Mouse (Mus musculus): Measurements from ENCODE around the gene Slc5a3.

Slc5a3 gene

DNA sequence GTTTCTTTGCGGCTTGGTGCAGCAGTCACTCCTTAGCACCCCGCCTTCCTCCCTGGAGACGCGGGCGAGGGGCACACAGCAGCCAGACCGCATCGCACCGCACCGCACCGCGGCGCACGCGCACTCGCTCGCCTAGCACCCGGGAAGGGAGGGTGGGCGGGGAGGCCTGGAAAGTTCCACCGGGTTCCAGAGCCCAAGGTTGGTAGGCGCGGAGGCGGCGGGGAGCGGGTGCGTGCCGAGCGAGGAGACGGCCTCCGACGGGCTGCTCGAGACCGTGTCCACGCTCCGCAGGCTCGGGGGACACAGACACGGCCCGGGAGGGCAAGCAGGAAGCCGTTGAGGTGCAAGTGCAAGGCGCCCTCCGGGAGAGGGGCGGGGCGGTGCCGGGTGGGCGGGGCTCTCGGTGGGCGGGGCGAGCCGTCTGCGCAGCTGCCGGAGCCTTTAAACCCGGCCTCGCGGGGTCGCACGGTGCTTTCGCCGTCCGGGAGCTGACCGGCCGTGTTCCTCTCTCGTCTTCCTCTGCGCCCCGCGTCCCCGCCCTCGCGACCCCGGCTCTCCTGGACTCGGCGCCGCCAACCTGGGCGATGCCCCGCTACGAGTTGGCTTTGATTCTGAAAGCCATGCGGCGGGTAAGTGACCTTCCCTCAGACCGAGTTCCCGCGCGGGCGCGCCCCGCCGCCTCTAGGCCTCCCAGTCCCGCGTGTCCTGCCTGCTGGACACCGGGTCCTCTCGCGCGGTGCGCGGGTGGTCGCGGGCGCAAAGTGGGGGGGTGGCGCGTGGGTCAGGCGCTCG lies at the start of gene Slc5a3, which contains the start of the genes Mrps6 and Gm49711:
Slc5a3 (plus strand) TSS at position 471 of the 792 bp plus-strand sequence.
Mrps6 (plus strand) TSS at position 419 of the 792 bp plus-strand sequence.
Gm49711 (plus strand) TSS at position 465 of the 792 bp plus-strand sequence.
- peak; percentile 91 for DNase-seq (ENCODE audit: low read depth, low spot score)

DNA sequence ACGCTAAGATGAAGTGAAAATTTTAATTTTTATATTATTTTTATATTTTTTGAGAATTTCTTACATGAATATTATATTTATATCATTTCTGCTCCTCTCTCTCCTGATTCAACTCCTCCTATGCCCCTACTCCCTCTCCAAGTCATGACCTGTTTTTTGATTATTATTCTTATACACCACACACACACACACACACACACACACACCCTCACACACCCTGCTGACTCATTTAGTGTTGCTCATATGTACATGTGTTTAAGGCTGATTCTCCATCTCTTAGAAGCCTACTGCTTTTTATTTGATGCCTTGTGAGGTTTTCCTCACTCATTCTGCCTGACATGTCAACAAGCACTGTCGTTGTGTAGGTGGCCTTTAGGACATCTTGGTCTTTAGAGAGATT lies 48.5 kb upstream of the Slc5a3 start:
- no peak for DNase-seq (ENCODE audit: low read depth, low spot score)

DNA sequence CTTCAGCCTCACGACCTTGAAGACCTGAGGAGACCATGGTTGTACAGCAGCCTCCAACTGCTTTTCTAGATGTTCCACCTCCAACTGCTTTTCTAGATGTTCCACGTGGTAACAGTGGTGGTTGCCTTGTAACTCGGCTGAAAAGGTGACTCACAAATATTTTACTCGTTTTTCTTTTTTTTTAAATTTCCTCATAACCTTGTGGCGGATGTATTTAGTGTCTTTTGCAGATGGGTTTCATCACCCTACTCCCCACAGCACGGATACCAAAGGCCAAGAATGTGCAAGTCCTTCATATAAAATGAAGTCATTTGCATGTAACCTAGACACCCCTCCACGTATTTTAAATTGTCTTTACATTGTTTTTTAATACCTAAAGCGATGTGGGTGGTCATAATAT lies 41.3 kb upstream of the Slc5a3 start:
- DNase-seq (ENCODE audit: low read depth, low spot score) = no peak

DNA sequence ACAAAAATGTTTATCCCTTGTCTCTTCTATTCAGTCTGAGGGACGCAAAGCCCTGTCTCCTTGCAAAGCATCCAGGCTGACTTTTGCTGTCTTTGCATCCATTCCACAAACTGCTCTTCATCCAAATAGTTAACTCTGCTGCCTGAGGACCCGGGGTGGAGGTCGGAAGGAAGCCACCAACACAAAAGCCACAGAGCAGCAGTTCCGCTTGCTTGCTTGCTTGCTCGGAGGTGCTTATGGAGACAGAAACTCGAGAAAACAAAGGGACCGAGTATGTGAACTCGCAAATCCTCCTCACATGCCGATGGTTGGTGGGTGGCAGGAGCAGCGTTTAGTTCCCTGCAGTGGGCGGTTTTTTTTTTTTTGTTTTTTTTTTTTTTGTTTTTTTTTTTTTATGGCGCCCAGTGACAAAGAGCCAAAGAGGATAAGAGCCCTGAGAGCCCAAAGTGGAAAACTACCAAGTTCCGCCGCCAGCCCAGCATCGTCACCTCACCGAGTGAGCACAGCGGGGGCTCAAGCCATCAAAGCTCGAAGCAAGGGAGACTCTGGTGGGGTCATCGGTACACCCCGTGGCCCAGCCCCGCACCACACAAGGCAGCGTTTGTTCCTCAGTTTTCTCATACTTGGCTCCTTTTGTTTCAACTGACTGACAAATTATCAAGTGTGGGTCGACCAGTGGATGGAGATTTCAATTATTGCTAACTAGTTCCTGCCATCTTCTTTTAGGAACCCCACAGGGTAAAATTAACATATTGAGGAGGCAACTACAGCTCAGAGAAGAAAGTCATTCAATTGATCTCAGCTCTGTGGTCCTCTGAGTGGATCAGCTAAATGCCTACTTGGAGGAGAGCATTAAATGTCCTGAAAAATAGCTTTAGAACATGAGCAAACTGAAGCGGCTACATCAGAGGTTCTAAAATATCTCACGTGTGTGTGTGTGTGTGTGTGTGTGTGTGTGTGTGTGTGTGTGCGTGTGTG lies 38.7 kb upstream of the Slc5a3 start:
- DNase-seq (ENCODE audit: low read depth, low spot score) = peak; percentile 80

DNA sequence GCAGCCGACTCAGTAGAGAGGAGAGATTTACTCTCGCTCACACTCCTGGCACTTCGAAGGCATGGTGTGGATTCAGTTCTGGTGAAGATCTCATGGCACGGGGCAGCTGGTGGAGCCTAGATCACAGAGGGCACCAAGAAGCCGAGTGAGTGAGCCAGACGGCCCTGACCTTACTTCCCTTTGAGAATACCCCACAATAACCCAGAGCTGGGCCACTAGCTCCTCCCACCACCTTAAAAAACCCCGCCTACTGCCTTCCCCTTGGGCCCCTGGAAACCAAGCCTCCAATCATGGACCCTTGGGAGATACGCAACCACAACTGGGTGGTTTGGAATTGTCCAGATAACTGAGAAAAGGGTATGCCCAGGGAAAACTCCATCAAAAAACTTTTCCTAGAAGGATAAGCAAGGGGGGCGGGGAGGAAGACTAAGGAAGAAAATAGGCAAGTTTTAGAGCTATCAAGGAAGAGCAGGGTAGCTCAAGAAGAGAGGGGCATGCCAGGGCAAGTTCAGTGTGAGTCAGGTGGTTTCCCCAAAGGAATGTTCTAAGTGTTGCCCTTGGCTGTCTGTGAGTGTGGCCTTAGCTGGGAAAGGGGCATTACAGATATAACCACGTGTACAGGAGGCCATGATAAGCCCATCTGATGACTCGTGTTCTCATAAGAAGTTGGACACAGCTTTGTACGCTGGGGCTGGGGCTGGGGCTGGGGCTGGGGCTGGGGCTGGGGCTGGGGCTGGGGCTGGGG lies 36.3 kb upstream of the Slc5a3 start:
- DNase-seq (ENCODE audit: low read depth, low spot score) = peak; percentile 79

DNA sequence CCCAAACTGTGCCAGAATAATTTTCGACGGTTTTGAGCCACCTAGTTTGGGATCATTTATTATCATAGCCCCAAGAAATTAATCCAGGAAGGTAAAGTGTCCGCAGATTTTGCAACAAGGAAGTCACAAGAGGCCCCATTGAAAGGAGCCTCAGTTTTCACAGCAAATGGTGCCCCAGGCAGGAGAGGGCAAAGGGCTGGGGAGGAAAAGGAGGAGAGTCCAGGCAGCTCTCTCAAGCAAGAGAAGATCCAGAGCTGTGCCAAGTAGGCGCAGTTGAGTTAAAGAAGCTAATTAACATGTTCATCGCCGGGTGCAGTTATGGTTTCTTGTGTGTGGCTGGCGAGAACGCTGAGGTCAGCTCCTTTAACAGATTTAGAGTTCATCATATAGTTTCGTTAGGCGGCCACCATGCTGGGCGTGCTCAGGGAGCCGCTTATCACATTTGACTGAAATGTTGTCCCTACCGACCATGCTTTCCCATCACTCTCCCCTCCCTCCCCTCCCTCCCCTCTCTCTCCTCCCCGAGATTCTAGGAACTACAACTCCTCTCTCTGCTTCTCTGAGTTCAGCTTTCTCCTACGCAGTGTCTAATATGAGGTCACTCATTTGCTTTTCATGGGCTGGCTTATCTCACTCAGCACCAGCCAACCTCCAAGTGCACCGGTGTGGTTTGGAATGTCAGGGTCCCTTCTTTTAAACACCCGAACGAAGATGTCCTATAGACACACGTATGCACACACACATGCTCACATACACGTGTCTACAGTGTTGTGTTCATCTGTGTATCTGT lies 35.4 kb upstream of the Slc5a3 start:
- no peak for DNase-seq (ENCODE audit: low read depth, low spot score)

DNA sequence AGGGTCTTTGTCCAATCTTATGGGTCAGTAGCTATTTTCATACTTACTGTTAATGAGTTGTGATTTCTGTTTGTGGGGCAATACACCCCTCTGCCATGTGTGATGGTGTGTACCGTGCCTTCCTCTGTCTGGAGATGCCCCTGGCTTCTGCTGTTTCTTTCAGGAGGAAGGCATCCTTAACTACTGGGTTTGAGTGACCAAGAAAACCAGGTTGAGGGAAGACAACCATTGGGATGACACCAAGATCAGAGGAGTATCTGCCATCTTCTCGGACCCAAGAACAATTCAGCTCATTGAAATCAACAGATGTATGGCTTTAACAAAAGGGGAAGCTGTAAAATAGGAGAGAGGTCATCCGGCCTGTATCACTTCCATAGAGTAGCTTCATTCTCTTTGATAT lies 24.8 kb upstream of the Slc5a3 start:
- DNase-seq (ENCODE audit: low read depth, low spot score) = no peak

DNA sequence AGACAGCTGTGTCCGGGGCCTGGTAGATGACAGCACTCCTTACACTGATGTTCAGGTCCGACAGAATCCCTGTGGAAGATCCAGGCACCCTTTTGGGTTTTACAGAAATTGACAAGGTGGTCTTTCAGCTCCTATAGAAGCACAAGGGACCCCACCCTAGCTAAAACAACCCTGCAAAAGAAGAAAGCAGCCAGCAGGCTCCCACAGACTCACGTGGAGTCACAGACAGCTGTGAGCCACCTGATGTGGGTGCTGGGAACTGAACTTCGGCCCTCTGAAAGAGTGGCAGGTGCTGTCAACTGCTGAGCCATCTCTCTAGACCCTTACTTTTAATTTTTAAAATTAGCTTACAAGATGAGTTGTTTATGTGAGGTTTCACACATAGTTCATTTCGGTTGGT lies 23.4 kb upstream of the Slc5a3 start:
- no peak for DNase-seq (ENCODE audit: low read depth, low spot score)

DNA sequence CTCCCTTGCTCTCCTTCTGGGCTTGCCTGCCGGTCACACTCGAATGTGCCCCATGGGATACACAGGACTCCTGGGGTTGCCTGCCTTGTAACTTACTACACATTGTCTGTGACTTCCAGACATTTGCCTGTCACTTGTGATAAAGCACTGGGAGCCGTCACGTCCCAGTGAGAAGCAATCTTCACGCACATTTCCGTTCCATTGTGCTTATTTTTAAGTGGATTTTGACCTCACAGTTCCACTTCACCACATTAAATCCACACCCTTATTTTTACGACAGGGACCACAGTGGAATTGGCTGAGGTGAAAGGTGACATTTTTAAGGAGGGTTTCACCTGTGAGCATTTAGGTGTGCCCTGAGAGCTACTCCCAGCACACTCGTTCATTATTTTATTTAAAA lies 21.4 kb upstream of the Slc5a3 start:
- no peak for DNase-seq (ENCODE audit: low read depth, low spot score)

DNA sequence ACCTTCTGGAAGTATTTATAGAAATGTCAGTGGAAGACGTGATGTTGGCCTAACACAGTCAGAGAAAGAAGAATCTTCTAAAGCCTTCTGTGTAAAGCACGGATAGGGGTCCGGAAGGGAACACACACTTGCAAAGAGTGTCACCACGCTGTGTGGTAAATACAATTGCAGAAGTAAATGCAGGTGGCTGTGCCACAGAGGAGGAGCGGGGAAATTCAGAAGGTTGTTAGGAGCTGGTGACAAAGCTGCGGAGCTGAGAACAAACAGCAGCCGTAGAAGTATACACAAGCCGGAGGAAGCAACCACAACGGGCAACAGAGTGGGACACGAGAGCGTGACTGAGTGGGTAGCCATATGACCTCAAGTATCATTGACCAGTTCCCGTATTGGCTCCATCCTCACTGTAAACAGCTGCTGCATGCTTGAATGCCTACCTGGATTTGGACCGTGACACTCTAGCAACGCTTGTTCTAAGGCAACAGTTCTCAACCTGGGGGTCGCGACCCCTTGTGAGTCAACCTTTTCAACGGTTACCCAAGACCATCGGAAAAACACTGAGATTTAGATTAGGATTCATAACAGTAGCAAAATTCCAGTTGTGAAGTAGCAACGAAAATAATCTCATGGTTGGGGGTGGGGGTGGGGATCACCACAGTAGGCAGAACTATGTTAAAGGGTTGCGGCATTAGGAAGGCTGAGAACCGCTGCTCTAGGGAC lies 20.1 kb upstream of the Slc5a3 start:
- no peak for DNase-seq (ENCODE audit: low read depth, low spot score)

DNA sequence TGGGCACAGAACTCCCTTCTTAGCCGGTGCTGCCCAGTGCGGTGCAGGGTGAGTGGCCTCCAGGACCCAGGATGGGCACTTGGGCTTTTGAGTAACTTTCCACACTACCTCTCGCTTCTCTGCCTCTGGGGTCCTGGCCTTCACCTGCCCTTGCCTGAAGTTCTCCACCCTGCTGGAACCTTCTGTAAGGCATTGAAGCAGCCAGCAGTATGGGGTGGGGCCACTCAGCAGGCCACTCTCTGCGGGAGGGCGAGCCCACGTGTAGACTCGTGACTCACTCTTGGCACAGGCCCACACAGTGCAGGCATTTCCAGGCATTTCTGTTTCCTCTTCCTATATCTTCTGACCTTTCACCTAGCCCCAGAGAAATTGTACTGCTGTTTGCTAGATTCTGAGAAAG lies 18.7 kb upstream of the Slc5a3 start:
- peak; percentile 81 for DNase-seq (ENCODE audit: low read depth, low spot score)

DNA sequence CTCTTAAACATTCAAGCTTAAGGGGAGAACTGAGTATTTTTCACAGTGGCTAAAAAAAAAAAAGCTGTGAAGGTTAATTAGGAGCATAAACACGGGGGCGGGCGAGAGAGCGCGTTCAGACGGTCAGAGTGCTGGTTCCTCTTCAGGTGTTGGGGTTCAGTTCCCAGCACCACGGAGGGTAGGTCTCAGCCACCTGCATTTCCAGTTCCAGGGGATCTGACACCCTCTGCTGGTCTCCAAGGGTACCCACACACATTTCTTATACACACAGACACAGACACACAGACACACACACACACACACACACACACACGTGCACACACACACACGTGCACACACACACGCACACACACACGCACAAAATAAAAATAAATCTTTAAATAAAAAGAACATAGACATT lies 18.2 kb upstream of the Slc5a3 start:
- DNase-seq (ENCODE audit: low read depth, low spot score) = peak; percentile 52

DNA sequence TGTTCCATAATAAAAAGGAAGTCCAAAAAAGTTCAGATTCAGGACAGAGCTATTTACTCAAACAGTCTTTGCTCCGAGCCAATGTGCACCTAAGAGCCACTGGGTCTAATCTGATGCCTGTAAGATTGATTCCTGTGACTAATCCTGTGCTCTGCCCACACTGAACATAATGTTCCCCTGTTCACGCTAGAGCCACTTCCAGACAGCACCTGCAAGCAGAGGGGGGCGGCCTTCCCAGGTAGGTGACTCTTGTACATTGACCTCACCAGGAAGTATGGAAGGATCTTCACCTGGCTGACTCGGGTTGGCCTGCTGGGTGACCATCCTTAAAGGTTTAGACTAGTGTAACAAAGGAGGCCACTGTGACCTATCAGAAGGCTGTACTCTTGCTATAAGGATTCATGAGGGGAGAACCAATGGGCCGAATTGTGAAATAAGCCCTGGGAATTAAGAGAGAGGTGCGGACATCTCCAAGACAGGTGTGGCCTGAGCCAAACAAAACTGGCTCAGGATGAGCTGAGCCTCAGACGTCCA lies 6.3 kb upstream of the Slc5a3 start:
- no peak for DNase-seq (ENCODE audit: low read depth, low spot score)

DNA sequence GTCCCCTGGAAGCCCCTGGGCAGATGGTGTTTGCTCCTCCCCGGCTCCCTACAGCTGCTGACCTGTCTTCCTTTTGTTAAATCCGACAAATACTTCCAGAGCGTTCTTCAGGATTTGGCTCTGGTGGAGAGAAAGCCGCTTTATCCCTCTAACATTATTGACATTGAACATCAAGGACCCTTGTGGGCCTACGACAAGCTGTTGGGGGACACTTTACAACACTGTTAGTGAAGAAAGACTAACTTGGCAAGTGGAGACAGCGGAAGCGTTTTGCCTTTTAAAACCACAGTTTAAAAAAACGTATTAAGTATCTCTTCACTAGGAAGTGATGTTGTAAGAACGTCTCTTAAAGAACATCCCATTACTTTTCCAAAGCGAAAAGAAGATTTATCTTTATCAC lies 5.6 kb upstream of the Slc5a3 start:
- DNase-seq (ENCODE audit: low read depth, low spot score) = no peak

DNA sequence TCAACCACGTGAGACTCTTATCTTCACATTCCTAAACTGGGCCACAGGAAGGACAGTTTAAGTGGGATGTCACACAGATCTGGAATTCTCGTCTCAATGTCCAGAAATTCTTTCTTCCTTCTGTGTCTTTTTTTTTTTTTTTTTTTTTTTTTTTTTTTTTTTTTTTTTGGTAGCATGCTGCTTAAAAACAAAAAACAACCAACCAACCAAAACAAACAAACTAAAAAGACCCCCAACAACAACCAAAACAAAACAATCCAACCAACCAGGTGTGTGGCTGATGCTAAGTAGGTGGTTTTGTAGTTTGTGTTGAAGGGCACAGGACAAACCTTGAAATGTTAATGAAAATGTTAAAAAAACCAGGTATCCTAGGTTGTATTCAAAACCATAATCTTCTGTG lies 1.4 kb upstream of the Slc5a3 start:
- DNase-seq (ENCODE audit: low read depth, low spot score) = no peak

DNA sequence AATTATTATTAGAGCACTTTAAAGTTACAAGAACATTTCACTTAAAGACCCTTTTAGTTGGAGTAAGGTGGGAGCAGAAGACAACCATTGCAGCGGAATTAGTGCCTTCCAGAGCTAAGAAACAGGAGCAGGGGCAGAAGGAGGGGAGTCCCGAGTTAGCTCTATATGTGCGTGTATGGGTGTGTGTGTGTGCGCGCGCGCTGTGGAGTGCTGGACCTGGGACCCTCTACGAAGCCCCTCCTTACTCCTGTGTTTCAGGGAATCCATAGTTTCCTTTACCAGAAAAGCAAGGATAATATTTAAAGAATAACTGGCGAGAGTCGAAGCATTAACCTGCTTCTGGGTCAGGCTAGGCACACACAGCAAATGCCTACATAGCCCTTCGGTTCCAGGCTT lies 668 bp upstream of the Slc5a3 start:
- DNase-seq (ENCODE audit: low read depth, low spot score) = no peak

DNA sequence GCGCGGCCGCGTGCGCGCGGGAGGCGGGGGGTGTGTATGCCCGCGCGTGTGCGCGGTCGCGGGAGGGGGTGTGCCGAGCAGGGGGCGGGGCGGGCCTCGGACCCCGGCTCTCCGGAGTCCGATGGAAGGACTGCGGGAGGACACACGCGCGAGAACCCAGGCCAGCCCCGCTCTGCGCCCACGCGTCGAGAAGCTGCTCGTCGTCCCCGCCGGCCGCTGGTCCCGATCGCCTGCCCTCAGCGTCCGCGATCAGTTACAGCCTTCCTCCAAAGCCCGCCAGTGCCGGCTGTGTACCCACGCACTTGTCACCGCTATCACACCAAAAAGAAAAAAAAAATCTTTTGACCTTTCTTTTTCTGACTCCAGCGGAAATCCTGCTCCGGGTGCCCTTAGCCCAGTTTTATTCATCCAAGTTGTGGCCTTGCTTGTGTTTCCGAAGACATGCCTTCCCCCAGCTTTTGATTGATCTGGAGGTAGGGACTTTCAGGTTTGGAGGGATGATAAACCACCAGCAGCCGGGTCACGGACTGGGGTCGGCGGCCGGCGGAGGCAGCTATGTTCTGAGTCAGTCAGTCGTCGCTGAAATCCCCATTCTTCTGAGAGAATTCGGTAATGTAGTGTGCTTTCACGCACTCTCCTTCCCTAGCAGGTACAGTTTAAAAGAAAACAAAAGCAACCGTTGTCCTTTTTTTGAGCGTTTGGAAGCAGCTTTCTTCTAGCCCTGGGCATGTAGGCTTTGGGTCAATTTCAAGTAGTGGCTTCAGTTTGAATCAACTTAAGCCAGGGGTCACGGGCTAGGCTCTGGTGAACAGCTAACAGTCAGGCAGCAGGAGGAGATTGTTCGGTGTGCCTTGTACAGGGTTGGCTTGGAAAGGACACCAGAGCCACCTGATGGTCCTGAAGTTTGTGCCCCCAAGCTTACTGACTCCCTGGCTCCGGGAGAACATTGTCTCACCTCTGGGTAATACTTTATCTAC lies 810 bp downstream of the Slc5a3 start:
- no peak for DNase-seq (ENCODE audit: low read depth, low spot score)

DNA sequence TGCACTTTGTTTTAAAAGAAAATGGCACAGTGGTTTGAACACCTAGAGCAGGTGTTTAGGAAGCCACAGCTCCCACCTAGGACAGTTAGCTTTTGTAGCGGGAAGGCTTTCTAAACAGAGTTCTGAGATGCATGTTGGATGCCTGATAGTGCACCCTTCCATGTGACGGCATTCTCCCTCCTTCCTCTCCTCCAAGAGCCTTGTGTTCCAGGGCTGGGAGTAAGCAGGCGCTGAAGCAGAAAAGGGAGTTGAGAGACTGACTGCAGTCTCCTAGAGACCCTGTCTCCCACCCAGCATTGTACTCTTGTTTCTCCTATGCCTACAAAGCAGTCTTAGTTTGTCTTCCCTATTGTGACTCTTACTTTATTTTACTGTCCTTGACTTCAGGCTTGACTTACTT lies 2.1 kb downstream of the Slc5a3 start:
- DNase-seq (ENCODE audit: low read depth, low spot score) = no peak

DNA sequence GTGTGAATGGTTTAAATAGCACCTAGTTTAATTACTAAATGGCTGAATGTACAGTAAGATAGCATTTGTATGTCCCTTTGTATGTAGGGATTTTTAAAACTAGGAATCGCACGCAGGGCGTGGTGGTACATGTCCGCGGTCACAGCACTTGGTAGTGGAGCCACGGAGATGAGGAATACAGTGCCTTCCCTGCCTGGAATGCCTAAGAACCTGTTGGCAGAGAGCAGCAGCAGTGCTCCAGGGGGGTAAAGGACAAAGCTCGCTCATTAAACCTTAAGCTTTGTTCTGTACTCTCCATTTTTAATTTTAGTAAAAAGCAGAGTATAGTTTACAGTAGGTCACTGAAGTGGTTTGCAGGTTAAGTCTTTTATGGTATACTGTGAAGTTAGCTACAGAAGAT lies 3.5 kb downstream of the Slc5a3 start:
- DNase-seq (ENCODE audit: low read depth, low spot score) = no peak
